Mouse (Mus musculus): ENCODE data around the gene Smtn. TPM values are rescaled to one million over a fixed set of nuclear protein-coding genes. Genes with fewer than 3 reads are reported as not detected.

Gene Smtn
- total and polyA plus RNA-seq, 3 experiments, result not detected

DNA sequence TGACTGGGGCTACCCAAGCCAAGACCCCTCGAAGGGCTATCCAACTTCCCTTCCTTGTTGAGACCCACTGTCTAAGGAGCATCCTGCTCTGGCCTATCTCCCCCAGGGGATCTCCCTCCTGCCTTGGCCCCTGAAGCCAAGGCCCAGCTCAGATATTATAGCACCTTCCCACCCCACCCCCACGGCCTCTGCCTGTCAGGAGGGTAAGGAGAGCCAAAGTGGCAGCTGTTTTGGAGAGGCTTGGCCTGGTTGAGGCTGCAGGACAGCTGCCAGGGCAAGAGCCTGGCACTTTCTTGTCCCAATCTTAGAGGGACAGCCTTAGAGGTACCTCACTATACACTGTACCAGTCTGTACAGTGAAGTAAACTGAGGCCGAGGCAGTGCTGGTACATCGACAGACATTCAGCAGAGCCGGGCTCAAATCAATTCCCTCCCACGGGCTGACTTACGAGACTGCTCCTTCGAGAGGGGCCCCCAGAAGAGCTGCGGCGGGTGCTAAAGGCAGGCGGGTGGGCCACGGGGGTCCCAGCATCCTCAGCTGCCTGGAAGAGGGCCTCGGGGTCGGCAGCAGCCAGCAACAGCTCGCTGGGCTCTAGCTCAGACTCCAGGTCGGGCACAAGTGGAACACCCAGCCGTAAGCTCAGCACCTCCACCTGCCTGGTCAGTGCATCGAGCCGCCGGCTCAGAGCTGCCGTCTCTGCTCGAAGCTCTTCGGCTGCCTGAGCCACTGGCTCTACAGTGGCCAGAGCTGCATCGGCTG lies 13.3 kb downstream of the Smtn start:
- TF ChIP-seq GATA1 (IDR thresholded peaks at IDR 0.05; ENCODE audit: borderline replicate concordance, low read length), result no peak
- no peak for TF ChIP-seq GATA2 (IDR thresholded peaks at IDR 0.05; ENCODE audit: borderline replicate concordance, low read depth, low read length)
- no peak for TF ChIP-seq CTCF (IDR thresholded peaks at IDR 0.05; ENCODE audit: low read depth, low read length)
- no peak for TF ChIP-seq TAL1 (conservative IDR thresholded peaks at IDR 0.05; ENCODE audit: low read depth, low read length)
- no peak for TF ChIP-seq POLR2AphosphoS5 (IDR thresholded peaks at IDR 0.05; ENCODE audit: insufficient replicate concordance, low read depth, low read length)
- H3K9me3 ChIP-seq (replicated peaks), result no peaks in the 10 kb centered on the region
- peaks cover 18% of the 10 kb centered on the region for H3K27me3 ChIP-seq (ENCODE audit: insufficient read depth, low read length)
- DNase-seq (ENCODE audit: low spot score) (no peak), ATAC-seq (ENCODE audit: extremely low read depth, insufficient number of reproducible peaks, low FRiP score, poor library complexity, severe bottlenecking) (no peak)
- H3K4me3 ChIP-seq (ENCODE audit: low read depth, low read length), result no peak overlapping the region
- H3K4me1 ChIP-seq (ENCODE audit: insufficient read depth, low read depth, low read length), result no peaks in the 10 kb centered on the region
- no peaks in the 10 kb centered on the region for H3K36me3 ChIP-seq (replicated peaks)

DNA sequence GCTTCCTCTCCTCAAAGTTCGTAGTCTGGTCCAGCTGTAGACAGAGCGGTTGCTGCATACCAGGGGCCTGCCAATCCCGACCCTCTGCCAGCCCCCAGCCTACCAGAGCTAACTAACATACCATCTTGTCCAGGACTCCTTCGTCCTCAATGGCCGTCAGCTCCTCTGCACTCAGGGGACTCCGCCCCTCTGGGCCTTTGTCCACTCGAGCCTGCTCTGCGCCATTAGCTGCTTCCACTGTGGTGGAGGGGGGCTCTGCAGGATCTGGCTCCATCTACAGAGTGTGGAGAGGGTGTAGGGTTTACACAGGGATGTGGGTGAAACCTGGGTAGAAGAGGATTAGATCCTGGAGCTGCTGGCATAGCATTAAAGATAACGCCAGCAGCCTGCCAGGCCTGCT lies 14.2 kb downstream of the Smtn start:
- Histone ChIP-seq H3K36me3 (replicated peaks) (no peaks in the 10 kb centered on the region), H3K4me3 (ENCODE audit: low read depth, low read length) (no peak overlapping the region), H3K4me1 (ENCODE audit: insufficient read depth, low read depth, low read length) (no peaks in the 10 kb centered on the region), H3K9me3 (replicated peaks) (no peaks in the 10 kb centered on the region), H3K27me3 (ENCODE audit: insufficient read depth, low read length) (peaks cover 18% of the 10 kb centered on the region)
- ATAC-seq (ENCODE audit: extremely low read depth, insufficient number of reproducible peaks, low FRiP score, poor library complexity, severe bottlenecking), result no peak
- TF ChIP-seq GATA1 (IDR thresholded peaks at IDR 0.05; ENCODE audit: borderline replicate concordance, low read length), result no peak
- no peak for TF ChIP-seq POLR2AphosphoS5 (IDR thresholded peaks at IDR 0.05; ENCODE audit: insufficient replicate concordance, low read depth, low read length)
- TF ChIP-seq TAL1 (conservative IDR thresholded peaks at IDR 0.05; ENCODE audit: low read depth, low read length), result no peak
- TF ChIP-seq GATA2 (IDR thresholded peaks at IDR 0.05; ENCODE audit: borderline replicate concordance, low read depth, low read length), result no peak
- TF ChIP-seq CTCF (IDR thresholded peaks at IDR 0.05; ENCODE audit: low read depth, low read length), result no peak
- DNase-seq (ENCODE audit: low spot score), result no peak

DNA sequence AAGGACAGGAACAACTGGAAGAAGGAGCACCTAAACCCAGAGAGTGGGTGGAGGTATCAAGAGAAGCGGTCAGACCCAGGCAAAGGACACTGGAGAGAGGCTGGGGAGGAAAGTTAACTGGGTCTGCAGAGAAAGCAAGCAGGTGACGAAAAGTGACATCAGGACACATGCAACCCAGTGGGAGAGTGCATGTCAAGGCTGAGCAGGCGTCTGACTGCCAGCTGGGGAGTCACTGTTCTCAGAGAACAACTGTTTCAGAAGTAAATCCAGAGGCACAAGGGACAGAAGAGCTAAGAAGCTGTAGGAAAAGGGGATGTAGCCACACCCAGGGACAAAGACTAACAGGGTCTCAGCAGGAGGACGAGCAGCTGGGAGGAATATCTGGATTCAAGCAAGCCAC lies 14.9 kb downstream of the Smtn start:
- no peaks in the 10 kb centered on the region for H3K36me3 ChIP-seq (replicated peaks)
- ATAC-seq (ENCODE audit: extremely low read depth, insufficient number of reproducible peaks, low FRiP score, poor library complexity, severe bottlenecking), result no peak

DNA sequence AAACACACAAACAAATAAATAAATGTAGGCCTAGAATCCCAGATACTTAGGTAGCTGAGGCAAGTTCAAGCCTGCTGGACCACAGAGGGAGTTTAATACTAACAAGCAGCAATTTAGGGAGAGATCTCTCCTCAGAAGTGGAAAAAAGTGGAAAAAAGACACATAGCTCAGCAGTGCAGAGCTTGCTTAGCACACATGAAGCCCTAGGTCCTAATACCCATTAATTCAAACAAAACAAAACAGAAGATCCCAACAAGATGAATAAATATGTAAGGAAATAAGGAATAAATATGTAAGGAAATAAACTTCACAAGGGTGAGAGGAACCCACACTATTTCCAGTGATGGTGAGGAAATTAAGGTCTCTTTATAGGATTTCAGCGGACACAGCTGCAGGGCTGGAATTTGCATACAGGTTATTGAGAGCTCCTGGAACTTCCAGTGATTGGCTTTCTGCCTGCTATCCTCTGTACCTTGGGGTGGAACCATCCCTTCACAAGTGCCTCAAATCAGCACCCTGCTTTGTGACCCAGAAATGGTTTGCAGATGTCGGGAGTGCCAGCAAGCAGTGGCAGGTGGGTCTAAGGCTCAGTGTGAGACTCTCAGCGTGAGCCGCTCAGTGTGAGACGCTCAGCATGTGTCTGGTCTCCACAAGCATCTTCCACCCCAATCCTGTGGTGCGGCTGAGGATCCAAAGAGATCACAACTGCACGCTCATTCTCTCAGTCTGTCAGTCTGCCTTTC lies 16.4 kb downstream of the Smtn start:
- Histone ChIP-seq H3K36me3 (replicated peaks) (no peaks in the 10 kb centered on the region), H3K4me1 (ENCODE audit: insufficient read depth, low read depth, low read length) (no peaks in the 10 kb centered on the region), H3K9me3 (replicated peaks) (no peaks in the 10 kb centered on the region), H3K27me3 (ENCODE audit: insufficient read depth, low read length) (peaks cover 13% of the 10 kb centered on the region), H3K4me3 (ENCODE audit: low read depth, low read length) (no peak overlapping the region)
- no peak for TF ChIP-seq CTCF (IDR thresholded peaks at IDR 0.05; ENCODE audit: low read depth, low read length)
- no peak for TF ChIP-seq TAL1 (conservative IDR thresholded peaks at IDR 0.05; ENCODE audit: low read depth, low read length)
- ATAC-seq (ENCODE audit: extremely low read depth, insufficient number of reproducible peaks, low FRiP score, poor library complexity, severe bottlenecking) (no peak), DNase-seq (ENCODE audit: low spot score) (no peak)

More for the DNA sequence above, 14.9 kb downstream of the Smtn start:
- no peak for DNase-seq (ENCODE audit: low spot score)
- Histone ChIP-seq H3K9me3 (replicated peaks) (no peaks in the 10 kb centered on the region), H3K4me1 (ENCODE audit: insufficient read depth, low read depth, low read length) (no peaks in the 10 kb centered on the region), H3K4me3 (ENCODE audit: low read depth, low read length) (no peak overlapping the region), H3K27me3 (ENCODE audit: insufficient read depth, low read length) (peaks cover 18% of the 10 kb centered on the region)
- TF ChIP-seq TAL1 (conservative IDR thresholded peaks at IDR 0.05; ENCODE audit: low read depth, low read length) (no peak), CTCF (IDR thresholded peaks at IDR 0.05; ENCODE audit: low read depth, low read length) (no peak), GATA2 (IDR thresholded peaks at IDR 0.05; ENCODE audit: borderline replicate concordance, low read depth, low read length) (no peak), GATA1 (IDR thresholded peaks at IDR 0.05; ENCODE audit: borderline replicate concordance, low read length) (no peak), POLR2AphosphoS5 (IDR thresholded peaks at IDR 0.05; ENCODE audit: insufficient replicate concordance, low read depth, low read length) (no peak)

DNA sequence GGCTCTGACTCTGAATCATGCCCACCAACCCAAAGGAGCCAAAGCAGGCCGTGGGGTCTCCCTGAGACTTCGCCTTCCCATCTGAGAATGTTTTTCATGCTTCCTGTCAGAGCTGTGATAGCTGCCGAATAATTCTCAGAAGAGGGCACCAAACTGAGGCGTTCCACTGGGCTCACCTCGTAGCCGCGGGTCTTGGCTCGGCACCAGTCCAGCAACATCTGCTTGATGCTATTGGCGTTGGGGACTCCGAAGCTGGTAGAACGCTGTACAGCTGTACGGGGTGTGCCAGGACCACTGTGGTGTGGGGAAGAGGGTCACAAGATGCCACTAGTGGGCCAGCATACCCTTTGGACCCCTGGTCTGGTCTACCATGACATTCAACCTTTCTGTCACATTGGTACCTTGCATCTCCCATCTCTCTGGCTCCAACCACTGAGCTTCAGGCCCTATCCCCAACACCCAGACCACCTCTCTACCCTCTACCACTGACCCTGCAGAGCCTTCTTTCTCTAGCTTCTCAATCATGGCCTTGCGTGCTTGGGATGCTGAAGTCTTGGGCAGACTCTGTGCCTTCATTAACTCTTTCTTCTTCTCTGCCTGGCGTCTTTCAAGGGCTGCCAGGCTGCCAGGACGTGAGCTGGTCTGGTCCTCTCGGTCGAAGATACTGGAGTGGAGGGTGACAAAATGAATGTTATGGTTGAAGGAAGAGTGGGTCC lies 18.0 kb downstream of the Smtn start:
- no peak for DNase-seq (ENCODE audit: low spot score)
- no peak for TF ChIP-seq CTCF (IDR thresholded peaks at IDR 0.05; ENCODE audit: low read depth, low read length)
- no peak for TF ChIP-seq GATA2 (IDR thresholded peaks at IDR 0.05; ENCODE audit: borderline replicate concordance, low read depth, low read length)
- no peak for TF ChIP-seq TAL1 (conservative IDR thresholded peaks at IDR 0.05; ENCODE audit: low read depth, low read length)
- TF ChIP-seq POLR2AphosphoS5 (IDR thresholded peaks at IDR 0.05; ENCODE audit: insufficient replicate concordance, low read depth, low read length), result no peak
- no peak for TF ChIP-seq GATA1 (IDR thresholded peaks at IDR 0.05; ENCODE audit: borderline replicate concordance, low read length)
- Histone ChIP-seq H3K4me3 (ENCODE audit: low read depth, low read length) (no peak overlapping the region), H3K4me1 (ENCODE audit: insufficient read depth, low read depth, low read length) (no peaks in the 10 kb centered on the region), H3K27me3 (ENCODE audit: insufficient read depth, low read length) (peaks cover 9% of the 10 kb centered on the region), H3K9me3 (replicated peaks) (no peaks in the 10 kb centered on the region), H3K36me3 (replicated peaks) (no peaks in the 10 kb centered on the region)
- ATAC-seq (ENCODE audit: extremely low read depth, insufficient number of reproducible peaks, low FRiP score, poor library complexity, severe bottlenecking), result no peak
